Mouse (Mus musculus) small intestine, adult 2 months (tissue): ENCODE data around the gene Alox5ap.

Experiments used
- CTCF ChIP-seq: fragments of 200-500 bp; IDR thresholded peaks from 2 replicates; pipeline ENCODE4 v1.5.1; 2012; ENCODE audit warnings: low read depth, mild to moderate bottlenecking, control low read depth, inconsistent platforms, low read length, moderate library complexity, mixed read lengths; ENCODE audit not compliant: insufficient replicate concordance, insufficient read length; ENCODE audit errors: extremely low read depth
- POLR2A ChIP-seq: fragments of 200-500 bp; IDR thresholded peaks from 2 replicates; pipeline ENCODE4 v1.6.1; 2012; ENCODE audit warnings: low read depth, mild to moderate bottlenecking, control low read depth, inconsistent platforms, low read length, moderate library complexity

GRCm38 (mm10) chr5:149324739-149325138 is 60.2 kb downstream of the Alox5ap start:
- no peak for TF ChIP-seq POLR2A
- no peak for TF ChIP-seq CTCF
